Mouse (Mus musculus) intestine, embryonic 14.5 days (tissue): ENCODE data around the gene Slc35a1. TPM values are rescaled to one million over a fixed set of nuclear protein-coding genes. Genes with fewer than 3 reads are reported as not detected.

Experiments used
- ATAC-seq: fragments of 200-750 bp; cut with Nextera tagmentation; replicated peaks from 2 replicates; pipeline ENCODE4 v1.8.0; 2017; ENCODE audit warnings: low read depth, moderate number of reproducible peaks, moderate TSS enrichment, moderate library complexity; ENCODE audit not compliant: low FRiP score, low TSS enrichment
- DNase-seq: peaks from one replicate; pipeline ENCODE4 v3.0.0-alpha.2; 2018; ENCODE audit warnings: low spot score
- H3K27ac ChIP-seq: fragments of 300-500 bp; sonication (generic); 2 replicates; pipeline ENCODE4 v1.5.1; 2014; ENCODE audit warnings: low read depth, mild to moderate bottlenecking, control low read depth
- H3K27me3 ChIP-seq: fragments of 300-500 bp; sonication (generic); replicated peaks from 2 replicates; pipeline ENCODE4 v1.6.1; 2014; ENCODE audit warnings: low read length, control low read depth; ENCODE audit not compliant: control insufficient read depth, insufficient read depth
- H3K36me3 ChIP-seq: fragments of 300-500 bp; sonication (generic); 2 replicates; pipeline ENCODE4 v1.6.1; 2014; ENCODE audit warnings: low read length, control low read depth; ENCODE audit not compliant: control insufficient read depth, insufficient read depth
- H3K4me1 ChIP-seq: fragments of 300-500 bp; sonication (generic); replicated peaks from 2 replicates; pipeline ENCODE4 v1.6.1; 2014; ENCODE audit warnings: low read length, control low read depth, mixed read lengths; ENCODE audit not compliant: control insufficient read depth, insufficient read depth
- H3K4me2 ChIP-seq: fragments of 300-500 bp; sonication (generic); 2 replicates; pipeline ENCODE4 v1.6.1; 2014; ENCODE audit warnings: low read length
- H3K4me3 ChIP-seq: fragments of 300-500 bp; sonication (generic); 2 replicates; pipeline ENCODE4 v1.5.1; 2014; ENCODE audit warnings: low read depth, low read length, control low read depth, mixed read lengths
- H3K9ac ChIP-seq: fragments of 300-500 bp; sonication (generic); 2 replicates; pipeline ENCODE4 v1.6.1; 2014; ENCODE audit warnings: mild to moderate bottlenecking, low read length
- H3K9me3 ChIP-seq: fragments of 300-500 bp; sonication (generic); 2 replicates; pipeline ENCODE4 v1.6.1; 2016; ENCODE audit warnings: low read length, control low read depth; ENCODE audit not compliant: control insufficient read depth
- WGBS: fragments of 180-500 bp; shearing (Covaris S2); extraction: QIAGEN DNeasy Blood & Tissue Kit; methylation state at CpG from one replicate; pipeline ENCODE4 v1.1.7; 2014; 5-methylcytosine and 5-hydroxymethylcytosine counted together
- polyA plus RNA-seq: library from polyadenylated mRNA; unstranded; fragments of >200 nt; fragmentation: Nextera tagmentation; extraction: Ambion mirVana; gene quantifications from 2 replicates; pipeline ENCODE4 v1.2.1, GENCODE M21; 2014

Slc35a1 gene
- polyA plus RNA-seq, 1 experiment from 2014 or later = 69.2 TPM

GRCm38 (mm10) chr4:34615303-34615702 is 71.9 kb downstream of the Slc35a1 start:
- H3K9ac ChIP-seq = peak overlapping the region; percentile 65
- under 1% methylated on average over 13 of the region's 13 CpGs for WGBS
- H3K27me3 ChIP-seq = no peaks in the 10 kb centered on the region
- peaks cover 15% of the 10 kb centered on the region for H3K4me1 ChIP-seq
- peak overlapping the region; percentile 69; the same call in 1 of the 2 replicates for H3K27ac ChIP-seq
- ATAC-seq (no peak; the same call in 1 of the 2 replicates), DNase-seq (peak; percentile 60)
- H3K36me3 ChIP-seq = 0 out of 2 replicates have a peak, but pooled peaks cover 8% of the 10 kb centered on the region
- no peaks in the 10 kb centered on the region for H3K9me3 ChIP-seq
- H3K4me2 ChIP-seq = peak overlapping the region; percentile 82
- peak overlapping the region; percentile 78 for H3K4me3 ChIP-seq

DNA sequence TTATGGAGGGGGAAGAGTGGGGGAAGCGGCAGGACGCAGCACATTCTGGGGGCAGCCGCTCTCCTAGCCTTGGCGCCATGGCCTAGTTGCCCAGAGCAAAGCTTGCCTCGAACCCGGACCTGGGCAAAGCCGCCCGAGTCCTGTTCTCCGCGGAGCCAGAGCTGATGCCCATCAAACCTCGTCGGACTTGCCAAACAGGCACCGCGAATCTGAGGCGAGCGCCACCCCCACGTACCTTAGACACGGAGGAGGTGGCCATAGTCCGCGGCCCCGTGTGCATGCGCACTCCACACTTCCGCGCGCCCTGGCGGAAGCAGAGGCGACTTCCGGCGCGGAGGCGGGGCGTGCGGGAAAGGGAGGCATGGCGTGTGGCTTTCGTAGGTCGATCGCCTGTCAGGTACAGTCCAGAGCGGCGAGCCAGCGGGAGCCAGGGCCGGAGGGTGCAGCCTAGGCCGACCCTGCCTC is 72.6 kb downstream of the Slc35a1 start, which contains the start of the genes Orc3 and Rars2:
Gene Orc3, minus strand, starts transcription at position 315 of the 465 bp plus-strand sequence.
Gene Rars2, plus strand, starts transcription at position 328 of the 465 bp plus-strand sequence.
- under 1% methylated on average over 42 of the region's 42 CpGs for WGBS
- H3K9me3 ChIP-seq = no peaks in the 10 kb centered on the region

DNA sequence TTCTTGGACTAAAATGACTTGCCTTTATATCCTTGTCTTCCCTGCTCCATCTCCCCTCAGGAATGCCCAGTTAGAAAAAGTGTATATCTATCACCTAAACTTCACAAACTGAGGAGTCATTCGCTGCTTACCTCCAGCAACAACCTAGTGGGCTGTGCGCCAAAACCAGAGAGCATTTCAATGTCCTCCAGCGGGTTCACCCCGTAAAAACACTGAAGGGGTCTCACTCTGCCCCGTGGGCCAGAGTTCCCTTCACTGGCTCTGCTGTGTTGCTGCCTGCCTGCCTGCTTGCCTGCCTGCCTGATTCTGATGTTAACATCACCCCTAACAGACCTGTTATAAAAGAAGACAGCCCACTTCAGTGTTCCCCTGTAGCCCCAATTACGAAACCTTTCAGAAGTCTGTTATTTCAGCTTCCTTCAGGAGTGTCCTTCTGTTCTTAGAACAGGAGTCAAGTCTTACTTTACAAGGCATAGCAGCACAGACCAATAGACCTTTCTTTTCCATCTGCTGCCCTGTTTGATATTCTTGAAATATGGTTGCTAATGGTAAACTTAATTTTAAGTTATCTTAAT is 73.6 kb downstream of the Slc35a1 start:
- Histone ChIP-seq H3K4me2 (peak overlapping the region; percentile 82), H3K9ac (peak overlapping the region; percentile 65), H3K4me3 (peak overlapping the region; percentile 78), H3K9me3 (no peaks in the 10 kb centered on the region), H3K36me3 (peaks cover 16% of the 10 kb centered on the region; the same call in 1 of the 2 replicates), H3K27ac (no peak overlapping the region), H3K27me3 (no peaks in the 10 kb centered on the region), H3K4me1 (peaks cover 15% of the 10 kb centered on the region)
- WGBS = 70% methylated on average over 6 of the region's 6 CpGs
- DNase-seq (peak; percentile 53), ATAC-seq (no peak)

More for the DNA sequence above, 72.6 kb downstream of the Slc35a1 start, which contains the start of the genes Orc3 and Rars2:
- no peaks in the 10 kb centered on the region for H3K27me3 ChIP-seq
- DNase-seq (peak; percentile 94), ATAC-seq (peak; percentile 96)
- H3K9ac ChIP-seq = peak within 1 kb of the TSS; percentile 65
- H3K4me3 ChIP-seq = peak within 1 kb of the TSS; percentile 78
- H3K4me2 ChIP-seq = peak within 1 kb of the TSS; percentile 82
- H3K36me3 ChIP-seq = peaks cover 9% of the 10 kb centered on the region; the same call in 1 of the 2 replicates
- peaks cover 15% of the 10 kb centered on the region for H3K4me1 ChIP-seq
- peak within 1 kb of the TSS; percentile 69 for H3K27ac ChIP-seq

Other genes starting within 250 kb of the Slc35a1 start
- gene Akirin2, start 136.5 kb downstream of the Slc35a1 start, polyA plus RNA-seq = 44.3 and 49.7 TPM in 2 replicates
- 89.3 and 93.9 TPM in 2 replicates for gene Orc3, start 72.5 kb downstream of the Slc35a1 start, polyA plus RNA-seq
- 62.2 and 73.8 TPM in 2 replicates for gene Rars2, start 72.5 kb downstream of the Slc35a1 start, polyA plus RNA-seq
- 0.40 TPM in 1 of 2 replicates, not detected in the other for gene Cfap206, start 42.8 kb upstream of the Slc35a1 start, polyA plus RNA-seq
- not detected in 2 replicates for gene Gm136, start 68.8 kb upstream of the Slc35a1 start, polyA plus RNA-seq
- gene Smim8, start 91.0 kb upstream of the Slc35a1 start, polyA plus RNA-seq = 42.9 and 43.0 TPM in 2 replicates
- gene Zfp292, start 195.5 kb upstream of the Slc35a1 start, polyA plus RNA-seq = 25.1 and 28.5 TPM in 2 replicates
- gene Cga, start 206.3 kb upstream of the Slc35a1 start, polyA plus RNA-seq = not detected in 2 replicates